Mouse (Mus musculus): ENCODE results near the gene Epha6.

Epha6 gene

GRCm38 (mm10) chr16:60264719-60265508 is 340.4 kb downstream of the Epha6 start:
- no peak for DNase-seq (ENCODE audit: low spot score)

DNA sequence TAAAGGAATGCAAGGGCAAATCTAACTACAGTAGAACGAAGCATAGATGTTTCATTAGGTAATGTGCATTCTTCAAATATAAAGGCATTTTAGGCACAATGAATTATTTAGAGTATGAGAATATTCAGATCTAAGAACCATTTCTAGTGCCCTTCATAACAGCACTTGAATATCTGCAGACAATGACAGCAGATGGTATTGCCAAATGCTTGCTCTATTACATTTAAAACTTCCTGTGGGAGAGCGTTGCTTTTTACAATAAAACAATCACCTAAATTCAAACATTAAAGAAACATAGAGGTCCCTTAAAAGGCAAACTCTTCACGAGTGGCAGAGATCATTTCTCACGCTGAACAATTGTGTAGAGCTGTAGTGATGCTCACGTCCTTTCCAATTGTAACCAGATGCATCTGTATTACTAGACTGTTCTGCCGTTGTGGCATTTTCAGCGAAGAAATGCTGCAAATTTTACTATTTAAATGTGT is 347.1 kb downstream of the Epha6 start:
- DNase-seq (ENCODE audit: low spot score), result no peak

DNA sequence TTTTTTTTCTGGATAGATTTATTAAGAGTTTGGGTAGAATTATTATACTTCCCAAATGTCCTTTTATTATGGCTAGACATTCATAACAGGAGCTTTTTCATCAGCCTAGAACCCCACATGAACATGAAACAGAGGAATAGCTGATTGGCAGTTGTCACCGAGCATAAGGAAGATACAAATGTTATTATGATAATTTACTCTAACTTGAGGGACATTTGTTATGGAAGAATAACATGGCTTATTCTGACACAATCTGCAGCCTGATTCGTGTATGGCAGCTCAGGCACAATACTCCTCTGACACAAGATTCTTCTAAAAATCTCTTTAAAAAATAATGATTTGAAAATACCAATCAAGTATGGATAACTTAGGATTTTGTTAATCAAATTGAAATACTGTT is 347.7 kb downstream of the Epha6 start:
- DNase-seq (ENCODE audit: low spot score), result no peak

- no peak for DNase-seq (ENCODE audit: low spot score)
These were observed 348.3 kb downstream of the Epha6 start for GRCm38 (mm10) chr16:60257044-60257443.

DNA sequence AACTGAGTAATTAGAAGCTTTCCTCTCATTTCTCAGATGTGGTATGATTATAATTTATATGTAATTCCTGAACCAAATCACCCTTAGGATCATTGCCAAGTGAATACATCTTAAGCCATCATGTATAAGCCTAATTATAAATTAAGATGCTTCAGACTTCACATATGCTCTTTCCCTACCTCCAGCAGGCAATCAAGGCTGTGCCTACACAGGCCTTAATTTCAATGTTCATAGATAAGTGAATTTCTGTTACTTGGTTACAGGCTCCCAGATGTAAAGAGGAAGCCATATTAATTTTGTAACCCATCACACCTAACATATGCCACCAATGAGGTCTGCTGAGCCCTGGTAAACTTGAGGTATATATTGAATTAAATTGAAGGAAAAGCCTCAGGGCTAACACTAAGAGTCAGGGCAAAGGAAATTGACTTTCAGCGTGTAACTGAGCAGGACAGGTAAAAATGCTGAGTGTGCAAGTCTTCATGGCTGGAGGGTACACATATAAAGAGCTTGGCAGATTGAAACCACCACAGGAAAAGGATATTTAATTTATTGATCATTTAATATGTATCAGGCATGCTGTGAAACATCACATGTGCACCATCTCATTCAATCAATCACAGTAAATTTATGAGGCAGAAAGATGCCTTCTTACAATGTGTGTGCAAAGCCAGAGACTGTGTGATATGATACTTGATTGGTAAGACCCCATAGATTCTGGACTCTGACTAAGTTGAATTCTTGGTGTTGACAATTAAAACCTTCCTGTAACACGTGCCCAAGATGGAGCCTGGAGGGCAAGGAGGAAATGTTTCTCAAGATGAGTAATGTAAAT is 365.8 kb downstream of the Epha6 start:
- DNase-seq (ENCODE audit: low spot score), result no peak

GRCm38 (mm10) chr16:60233985-60234766 is 371.2 kb downstream of the Epha6 start:
- DNase-seq (ENCODE audit: low spot score), result no peak

- DNase-seq (ENCODE audit: low spot score), result no peak
These were observed 372.3 kb downstream of the Epha6 start for GRCm38 (mm10) chr16:60232982-60233381.

DNA sequence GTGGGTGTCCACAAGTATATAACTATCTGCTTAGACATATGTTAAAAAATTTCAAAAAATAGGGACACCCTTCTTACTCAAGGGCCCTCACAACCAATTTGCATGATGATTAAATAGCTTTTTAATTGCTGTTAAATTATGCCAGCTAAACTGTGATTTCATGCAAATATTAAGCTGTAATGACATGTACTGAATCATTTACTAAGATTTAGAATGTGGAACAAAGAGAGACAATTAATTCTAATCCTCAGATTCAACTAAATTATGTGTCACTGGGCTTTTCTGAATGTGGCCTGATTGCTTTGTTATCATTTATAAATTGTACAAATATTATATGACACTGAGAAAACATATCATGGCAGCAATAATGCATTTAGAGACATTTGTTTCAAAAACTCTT is 396.2 kb downstream of the Epha6 start:
- no peak for DNase-seq (ENCODE audit: low spot score)

DNA sequence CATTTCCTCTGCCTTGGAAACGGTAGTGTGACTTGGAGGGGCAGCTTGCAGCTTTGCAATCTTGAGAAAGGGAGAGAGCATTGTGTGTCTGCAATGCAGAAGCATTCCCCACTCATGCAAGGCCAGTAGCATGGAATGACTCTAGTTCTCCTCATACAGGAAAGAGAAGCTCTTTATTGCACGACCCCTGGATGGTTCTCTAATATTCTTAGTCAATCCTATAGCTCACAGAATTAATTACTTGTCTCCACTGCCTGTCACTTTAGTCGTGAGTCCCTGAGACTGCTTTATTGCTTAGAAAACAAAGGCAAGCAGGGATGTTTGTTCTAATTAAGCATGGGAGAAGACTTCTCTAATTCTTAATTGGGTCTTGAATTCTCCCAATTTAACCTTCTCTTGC is 429.8 kb downstream of the Epha6 start:
- DNase-seq (ENCODE audit: low spot score), result no peak

DNA sequence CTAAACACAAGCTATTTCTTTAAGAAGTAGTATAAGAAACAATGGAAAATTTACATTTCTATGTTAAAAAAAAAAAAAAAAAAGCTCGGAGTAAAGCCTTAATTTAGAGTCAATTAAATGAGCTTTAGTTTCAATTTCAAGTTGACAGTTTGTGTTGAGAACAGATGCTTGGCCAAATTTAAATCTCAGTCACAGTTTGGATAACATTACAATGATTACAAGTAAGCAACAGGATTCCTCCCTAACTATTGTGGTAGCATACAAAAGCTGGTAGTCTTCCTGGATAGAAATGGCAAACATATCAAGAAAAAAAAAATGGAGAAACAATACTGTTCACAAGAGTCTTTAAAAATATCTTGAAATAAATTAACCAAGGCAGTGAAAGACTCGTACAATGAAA is 452.9 kb downstream of the Epha6 start:
- DNase-seq (ENCODE audit: low spot score), result no peak

DNA sequence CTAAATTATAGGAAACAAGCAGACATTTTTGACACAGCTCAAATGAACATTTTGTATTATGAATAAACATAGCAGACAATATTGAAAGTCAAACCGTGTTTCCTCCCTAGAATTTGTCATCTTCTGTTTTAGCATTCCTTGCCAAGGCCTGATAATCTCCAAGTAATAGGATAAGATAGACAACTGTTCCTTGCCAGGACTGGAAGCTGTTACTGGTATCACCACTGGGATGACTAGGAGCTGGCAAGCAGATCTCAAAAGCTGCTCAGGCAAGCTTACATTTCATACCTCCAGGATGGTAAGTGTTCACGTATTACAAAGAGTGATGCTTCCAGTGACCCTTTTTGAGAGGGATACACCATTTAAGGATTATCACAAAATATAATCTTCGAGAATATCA is 461.0 kb downstream of the Epha6 start:
- DNase-seq (ENCODE audit: low spot score), result no peak

DNA sequence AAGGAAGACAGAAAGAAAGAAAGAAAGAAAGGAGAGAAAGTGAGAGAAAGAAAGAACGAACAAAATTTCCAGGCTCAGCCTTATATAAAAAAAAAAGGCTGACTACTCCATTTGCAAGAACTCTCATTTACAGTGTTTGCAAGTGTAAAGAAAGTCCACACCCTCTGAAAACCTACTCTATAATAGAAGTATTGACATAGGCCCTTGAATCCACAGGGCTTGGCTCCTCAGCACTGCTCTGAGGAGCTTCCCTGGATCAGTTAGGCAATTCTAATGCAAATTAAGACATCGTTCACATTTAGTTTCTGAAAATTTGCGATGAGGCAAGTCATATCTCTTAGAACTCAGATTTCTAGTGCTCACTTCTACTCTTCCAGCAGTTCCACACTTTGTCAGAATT is 483.9 kb downstream of the Epha6 start:
- DNase-seq (ENCODE audit: low spot score), result no peak

- no peak for DNase-seq (ENCODE audit: low spot score)
These were observed 503.1 kb downstream of the Epha6 start for GRCm38 (mm10) chr16:60102210-60102609.

DNA sequence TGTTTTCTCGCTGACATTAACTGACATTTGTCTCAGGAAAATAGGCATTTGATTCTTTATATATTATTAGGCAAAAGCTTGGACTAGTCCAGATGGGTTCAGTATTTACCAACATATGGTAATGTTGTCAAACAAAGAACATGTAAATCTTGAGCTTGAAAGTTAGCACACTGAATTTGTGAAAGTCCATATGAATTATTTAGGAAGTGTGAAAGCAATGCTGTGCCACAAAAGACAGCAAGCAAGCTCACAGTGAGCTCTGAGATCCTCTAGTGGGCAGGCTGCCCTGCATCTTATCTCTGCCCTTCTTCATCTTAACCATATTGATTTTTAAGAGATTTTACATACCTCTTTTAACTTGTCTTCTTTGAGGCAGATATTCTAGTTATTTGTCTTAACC is 510.0 kb downstream of the Epha6 start:
- no peak for DNase-seq (ENCODE audit: low spot score)

GRCm38 (mm10) chr16:60086976-60087375 is 518.4 kb downstream of the Epha6 start:
- DNase-seq (ENCODE audit: low spot score), result no peak

DNA sequence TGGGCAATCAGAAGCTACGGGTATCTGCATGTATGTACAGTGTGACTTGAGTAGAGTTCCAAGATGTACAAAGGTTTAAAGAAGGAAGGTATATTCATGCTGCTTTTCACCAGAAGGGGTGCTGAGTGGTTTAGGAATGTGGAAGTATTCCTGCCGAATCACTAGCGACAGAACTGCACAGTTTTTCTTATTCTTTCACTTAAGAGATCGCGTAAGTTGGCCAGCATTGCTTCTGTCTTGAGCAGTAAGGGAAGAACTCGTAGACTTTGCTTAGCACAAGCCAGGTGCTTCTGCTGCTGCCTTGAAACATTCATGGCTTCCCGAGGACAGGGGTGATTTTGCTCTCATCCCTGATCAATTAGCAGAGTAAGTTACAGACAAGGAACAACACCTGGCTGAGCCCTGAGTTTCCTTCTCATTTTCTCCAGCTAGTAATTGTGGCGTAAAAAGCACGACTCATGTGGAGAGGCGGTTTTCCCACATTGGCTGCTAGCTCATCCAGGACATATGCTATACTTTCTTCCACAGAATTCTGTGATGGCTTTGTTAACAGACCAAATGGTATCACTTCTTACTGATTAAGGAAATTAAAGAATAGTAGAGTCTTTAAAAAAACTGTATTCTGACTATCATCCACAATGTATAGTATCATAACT is 534.7 kb downstream of the Epha6 start:
- no peak for DNase-seq (ENCODE audit: low spot score)

GRCm38 (mm10) chr16:60043809-60044208 is 561.5 kb downstream of the Epha6 start:
- DNase-seq (ENCODE audit: low spot score), result no peak

GRCm38 (mm10) chr16:60028381-60028780 is 577.0 kb downstream of the Epha6 start:
- no peak for DNase-seq (ENCODE audit: low spot score)

DNA sequence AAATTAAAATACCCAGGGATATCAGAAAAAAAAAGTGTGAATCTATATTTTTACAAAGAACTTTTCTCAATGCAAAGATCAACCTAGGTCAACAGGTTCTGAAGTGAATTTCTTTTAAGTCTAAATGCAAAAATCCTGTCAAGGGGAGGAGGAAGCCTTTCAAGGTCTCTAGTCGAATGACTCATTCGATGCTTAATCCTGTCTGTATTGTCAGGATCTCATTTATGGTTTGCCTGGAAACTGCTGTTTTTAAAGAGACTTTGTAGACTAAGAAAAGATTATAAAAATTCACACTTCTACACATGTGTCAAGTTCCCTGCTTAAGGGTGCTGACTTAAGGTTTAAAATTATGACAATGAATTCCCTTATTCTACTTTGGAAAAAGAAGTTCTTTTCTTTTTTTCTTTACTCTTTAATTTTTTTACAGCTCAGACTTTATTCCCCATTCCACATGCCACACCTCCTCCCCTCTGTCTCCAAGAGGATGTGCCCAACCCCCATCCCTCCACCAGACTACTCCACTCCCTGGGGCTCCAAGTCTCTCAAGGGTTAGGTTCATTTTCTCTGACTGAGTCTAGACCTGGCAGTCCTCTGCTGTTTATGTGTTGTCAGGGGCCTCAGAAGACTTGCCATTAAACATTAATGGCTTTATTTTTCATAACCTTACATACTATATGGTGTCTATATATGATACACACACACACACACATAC is 598.3 kb downstream of the Epha6 start:
- DNase-seq (ENCODE audit: low spot score), result no peak

DNA sequence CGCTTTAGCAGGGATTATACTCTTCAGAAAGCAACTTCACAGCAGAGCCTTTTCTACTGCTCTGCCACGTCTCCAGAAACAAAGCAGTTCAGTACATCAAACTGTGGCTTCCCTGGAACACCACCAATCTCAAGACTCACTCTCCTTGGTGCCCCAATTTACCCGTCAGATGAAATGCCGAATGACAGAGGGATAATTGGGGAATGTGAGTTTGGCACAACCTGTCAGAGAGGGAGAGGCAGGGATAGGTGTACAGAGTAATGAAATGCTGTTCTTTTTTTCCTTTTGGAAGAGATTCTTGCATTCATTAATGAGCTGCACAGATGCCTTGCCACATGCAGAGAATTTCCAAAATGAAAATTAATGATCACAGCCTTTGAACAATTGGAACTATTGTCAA is 635.5 kb downstream of the Epha6 start:
- DNase-seq (ENCODE audit: low spot score), result no peak

GRCm38 (mm10) chr16:59955731-59956130 is 649.6 kb downstream of the Epha6 start:
- no peak for DNase-seq (ENCODE audit: low spot score)
